10 mouse cellular contexts compared by ENCODE assay signal in genomic region chr19:53754421-53754830, GRCm38 (mm10).
DNase-seq lines count a peak whose midpoint lies in the region; ATAC-seq lines count a peak whose summit lies in the region.
"Had no signal": no experiment of that assay in that cellular context is flagged by ENCODE, and none has a peak within 500 bp of the region (broad histone marks: within the 10 kb centered on the region; RNA-seq: fewer than 3 reads in every experiment).

No protein-coding gene starts in this region.

- H3K4me3 ChIP-seq in kidney, embryonic 15.5 days (replicated peaks) = no peak overlapping the region
- no peak overlapping the region for H3K4me3 ChIP-seq in kidney, embryonic 16.5 days (ENCODE audit: low read length)

- no peak overlapping the region for H3K4me2 ChIP-seq in kidney, embryonic 15.5 days
- no peak overlapping the region for H3K4me2 ChIP-seq in kidney, embryonic 16.5 days (replicated peaks; ENCODE audit: low read depth, low read length)

- peak; percentile 64 for ATAC-seq in kidney, embryonic 15.5 days (replicated peaks; ENCODE audit: low FRiP score)
- ATAC-seq in kidney, embryonic 16.5 days (ENCODE audit: low FRiP score, low TSS enrichment) = peak; percentile 74
- no peak for ATAC-seq in monocyte, adult 5-6 weeks (replicated peaks; ENCODE audit: insufficient number of reproducible peaks, low FRiP score, low TSS enrichment, poor library complexity, severe bottlenecking)

- intact Hi-C loops in gastrocnemius, postnatal 14 days (cut with DNase I; ENCODE audit: low total_unique reads) = loop anchor here (10.0 kb wide), 1 partner anchor 100 kb away; no protein-coding TSS in a partner anchor
- intact Hi-C loops in left cerebral cortex, postnatal 14 days (cut with DNase I) = no loop called here

- no peaks in the 10 kb centered on the region for H3K36me3 ChIP-seq in kidney, embryonic 15.5 days
- H3K36me3 ChIP-seq in kidney, embryonic 16.5 days (ENCODE audit: insufficient read depth, low read length) = no peaks in the 10 kb centered on the region

- no peaks in the 10 kb centered on the region for H3K9me3 ChIP-seq in kidney, embryonic 15.5 days (replicated peaks)
- H3K9me3 ChIP-seq in kidney, embryonic 16.5 days (ENCODE audit: low read length) = peaks cover 4% of the 10 kb centered on the region; the same call in 1 of the 2 replicates

- 24% methylated on average over 7 of the region's 7 CpGs for WGBS in kidney, embryonic 15.5 days
- 27% methylated on average over 7 of the region's 7 CpGs for WGBS in kidney, embryonic 16.5 days

- no peaks in the 10 kb centered on the region for H3K27me3 ChIP-seq in kidney, embryonic 15.5 days
- H3K27me3 ChIP-seq in kidney, embryonic 16.5 days (ENCODE audit: insufficient read depth, low read length) = no peaks in the 10 kb centered on the region

- no peak overlapping the region for H3K9ac ChIP-seq in kidney, embryonic 15.5 days
- no peak overlapping the region for H3K9ac ChIP-seq in kidney, embryonic 16.5 days (replicated peaks; ENCODE audit: low read length)

- DNase-seq in kidney, adult 11 months = no peak
- peak; percentile 78 for DNase-seq in gastrocnemius, postnatal 14 days
- peak; percentile 29 to 40 for DNase-seq in thymus, postnatal 10 days (ENCODE audit: low spot score in 2 of 2)
- no peak for DNase-seq in retina, embryonic 14.5 days (ENCODE audit: low spot score)
- no peak for DNase-seq in left cerebral cortex, postnatal 14 days (ENCODE audit: low spot score in 2 of 2)
- DNase-seq: adrenal gland, adult 8-10 months; layer of hippocampus, adult 9-11 months had no signal

- H3K4me1 ChIP-seq in kidney, embryonic 15.5 days = peaks cover 26% of the 10 kb centered on the region
- peaks cover 10% of the 10 kb centered on the region for H3K4me1 ChIP-seq in kidney, embryonic 16.5 days (ENCODE audit: insufficient read depth, low read length)

- H3K27ac ChIP-seq in kidney, embryonic 15.5 days = no peak overlapping the region
- no peak overlapping the region for H3K27ac ChIP-seq in kidney, embryonic 16.5 days (ENCODE audit: low read length)

Comparison
In these comparisons a context has a peak if more than half of its experiments do, and no peak if none do; other contexts are left out.
1. DNase-seq: peak in gastrocnemius, postnatal 14 days (single experiment) and thymus, postnatal 10 days (2 of 2); none in kidney, adult 11 months (single experiment), retina, embryonic 14.5 days (single experiment) and left cerebral cortex, postnatal 14 days (0 of 2).